Mouse (Mus musculus): Measurements from ENCODE around the gene Gm9837. TPM values are rescaled to one million over a fixed set of nuclear protein-coding genes. Genes with fewer than 3 reads are reported as not detected.
A peak's percentile ranks its signal among the peaks of the same experiment; 100 is the strongest.

The Gm9837 gene
- polyA plus RNA-seq, 1 experiment from 2014 or later, result not detected

DNA sequence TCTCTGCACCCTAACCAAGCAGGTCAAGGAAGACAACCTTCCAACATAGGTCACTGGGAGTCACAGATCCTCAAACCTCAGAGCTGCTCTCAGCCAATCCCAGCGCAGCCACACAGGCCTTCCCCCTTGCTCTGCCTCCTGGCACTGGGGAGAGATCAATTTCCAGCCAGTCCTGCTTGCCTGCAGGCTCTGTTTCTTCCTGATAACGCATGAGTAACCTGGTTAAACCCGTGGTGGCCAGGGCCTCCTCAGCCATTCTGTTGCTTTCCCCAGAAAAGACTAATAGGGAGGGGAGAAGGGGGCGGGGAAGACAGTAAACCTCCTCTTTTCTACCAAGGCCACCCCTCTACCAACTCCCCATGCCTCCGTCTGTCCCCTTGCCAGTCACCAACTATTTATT lies 8.6 kb downstream of the Gm9837 start:
- H3K4me3 ChIP-seq (ENCODE audit: low read depth, low read length), result no peak overlapping the region
- H3K36me3 ChIP-seq (ENCODE audit: insufficient read depth, low read length), result no peaks in the 10 kb centered on the region
- no peak overlapping the region for H3K27ac ChIP-seq (ENCODE audit: low read length)
- WGBS, result 44% methylated on average over 5 of the region's 5 CpGs
- no peaks in the 10 kb centered on the region for H3K9me3 ChIP-seq (ENCODE audit: low read length)
- ATAC-seq, result no peak
- H3K9ac ChIP-seq (replicated peaks; ENCODE audit: low read depth), result no peak overlapping the region
- peaks cover 12% of the 10 kb centered on the region; the same call in 1 of the 2 replicates for H3K4me1 ChIP-seq (ENCODE audit: insufficient read depth, low read depth, low read length)
- no peak for DNase-seq (ENCODE audit: low spot score)
- H3K4me2 ChIP-seq (replicated peaks; ENCODE audit: low read depth, low read length), result no peak overlapping the region
- TF ChIP-seq EP300 (IDR thresholded peaks at IDR 0.05) (no peak), CTCF (IDR thresholded peaks at IDR 0.05) (no peak)
- peaks cover 26% of the 10 kb centered on the region for H3K27me3 ChIP-seq (replicated peaks; ENCODE audit: insufficient read depth, low read length)

DNA sequence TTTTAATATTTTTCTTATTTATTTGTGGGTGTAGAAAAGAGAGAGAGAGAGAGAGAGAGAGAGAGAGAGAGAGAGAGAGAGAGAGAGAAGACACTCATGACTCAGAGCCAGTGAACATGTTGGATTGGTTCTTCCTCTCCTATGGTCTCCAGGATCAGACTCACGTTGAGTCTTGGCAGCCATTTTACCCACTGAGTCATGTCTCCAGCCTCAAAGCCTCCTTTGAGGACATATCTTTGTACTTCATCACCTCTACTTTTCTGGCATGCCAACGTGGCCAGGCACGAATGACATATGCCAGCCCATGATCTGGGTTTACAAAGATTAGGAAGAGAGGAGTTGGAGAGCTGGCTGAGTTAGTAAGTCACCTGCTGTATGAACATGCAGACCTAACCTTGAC lies 10.1 kb downstream of the Gm9837 start:
- 69% methylated on average over 3 of the region's 3 CpGs for WGBS
- Histone ChIP-seq H3K4me2 (replicated peaks; ENCODE audit: low read depth, low read length) (no peak overlapping the region), H3K9ac (replicated peaks; ENCODE audit: low read depth) (no peak overlapping the region), H3K4me1 (ENCODE audit: insufficient read depth, low read depth, low read length) (peaks cover 8% of the 10 kb centered on the region; the same call in 1 of the 2 replicates), H3K27me3 (replicated peaks; ENCODE audit: insufficient read depth, low read length) (peaks cover 14% of the 10 kb centered on the region), H3K36me3 (ENCODE audit: insufficient read depth, low read length) (no peaks in the 10 kb centered on the region), H3K9me3 (ENCODE audit: low read length) (no peaks in the 10 kb centered on the region), H3K4me3 (ENCODE audit: low read depth, low read length) (no peak overlapping the region), H3K27ac (ENCODE audit: low read length) (no peak overlapping the region)
- TF ChIP-seq EP300 (IDR thresholded peaks at IDR 0.05) (no peak), CTCF (IDR thresholded peaks at IDR 0.05) (no peak)
- DNase-seq (ENCODE audit: low spot score) (no peak), ATAC-seq (no peak)

DNA sequence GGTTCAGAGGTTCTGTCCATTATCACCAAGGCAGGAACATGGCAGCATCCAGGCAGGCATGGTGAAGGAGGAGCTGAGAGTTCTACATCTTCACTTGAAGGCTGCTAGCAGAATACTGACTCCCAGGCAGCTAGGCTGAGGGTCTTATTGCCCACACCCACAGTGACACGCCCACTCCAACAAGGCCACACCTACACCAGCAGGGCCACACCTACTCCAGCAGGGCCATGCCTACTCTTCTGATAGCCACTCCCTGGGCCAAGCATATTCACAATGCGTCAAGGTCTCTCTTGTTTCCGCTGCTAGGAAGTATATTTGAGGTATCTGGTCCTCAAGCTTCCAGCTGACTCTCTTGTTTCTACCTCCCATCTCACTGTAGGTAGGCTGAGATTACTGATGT lies 11.3 kb downstream of the Gm9837 start:
- 55% methylated on average over 3 of the region's 3 CpGs for WGBS
- no peaks in the 10 kb centered on the region for H3K36me3 ChIP-seq (ENCODE audit: insufficient read depth, low read length)
- H3K9ac ChIP-seq (replicated peaks; ENCODE audit: low read depth), result no peak overlapping the region
- no peaks in the 10 kb centered on the region for H3K9me3 ChIP-seq (ENCODE audit: low read length)
- H3K27me3 ChIP-seq (replicated peaks; ENCODE audit: insufficient read depth, low read length), result peaks cover 12% of the 10 kb centered on the region
- DNase-seq (ENCODE audit: low spot score) (no peak), ATAC-seq (no peak)
- no peak overlapping the region for H3K27ac ChIP-seq (ENCODE audit: low read length)
- H3K4me3 ChIP-seq (ENCODE audit: low read depth, low read length), result no peak overlapping the region
- peaks cover 8% of the 10 kb centered on the region; the same call in 1 of the 2 replicates for H3K4me1 ChIP-seq (ENCODE audit: insufficient read depth, low read depth, low read length)
- no peak for TF ChIP-seq EP300 (IDR thresholded peaks at IDR 0.05)
- no peak for TF ChIP-seq CTCF (IDR thresholded peaks at IDR 0.05)
- no peak overlapping the region for H3K4me2 ChIP-seq (replicated peaks; ENCODE audit: low read depth, low read length)

DNA sequence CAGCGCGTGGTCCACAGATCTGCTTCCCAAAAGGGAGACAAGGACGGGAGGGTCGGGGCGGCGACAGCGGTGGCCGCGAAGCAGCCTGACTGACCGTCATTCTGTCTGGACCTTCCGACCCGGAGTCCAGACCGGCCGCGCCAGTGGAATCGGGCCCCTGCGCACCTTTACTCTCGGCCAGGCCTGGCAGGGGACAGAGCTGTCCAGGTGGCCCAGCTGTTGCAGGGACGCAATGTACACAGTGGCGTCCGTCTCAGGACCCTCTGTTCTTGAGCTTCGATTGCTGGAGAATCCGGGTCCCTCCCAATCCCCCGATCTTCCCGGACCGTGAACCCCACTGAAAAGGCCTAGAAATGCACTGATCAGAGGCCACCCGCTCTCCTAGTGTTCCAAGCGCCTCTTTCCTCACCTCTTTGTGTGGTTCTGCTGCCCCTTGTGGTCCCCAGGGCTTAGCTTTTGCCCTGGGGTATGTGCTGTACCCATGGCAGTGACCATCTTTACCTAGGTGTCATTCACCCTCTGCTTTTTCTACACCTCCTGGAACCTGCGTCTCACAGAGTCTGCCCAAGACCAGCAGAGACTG lies 12.8 kb downstream of the Gm9837 start:
- DNase-seq (ENCODE audit: low spot score) (no peak), ATAC-seq (peak; percentile 42)
- H3K9ac ChIP-seq (replicated peaks; ENCODE audit: low read depth), result 0 out of 2 replicates have a peak overlapping the region, but pooled peaks have one; percentile 23
- peak overlapping the region; percentile 91 for H3K4me2 ChIP-seq (replicated peaks; ENCODE audit: low read depth, low read length)
- WGBS, result 8% methylated on average over 28 of the region's 29 CpGs
- H3K4me1 ChIP-seq (ENCODE audit: insufficient read depth, low read depth, low read length), result no peaks in the 10 kb centered on the region
- peak overlapping the region; percentile 49 for H3K4me3 ChIP-seq (ENCODE audit: low read depth, low read length)
- TF ChIP-seq EP300 (IDR thresholded peaks at IDR 0.05), result no peak
- peak; percentile 55 for TF ChIP-seq CTCF (IDR thresholded peaks at IDR 0.05)
- H3K36me3 ChIP-seq (ENCODE audit: insufficient read depth, low read length), result no peaks in the 10 kb centered on the region
- H3K9me3 ChIP-seq (ENCODE audit: low read length), result no peaks in the 10 kb centered on the region
- 0 out of 2 replicates have a peak overlapping the region, but pooled peaks have one; percentile 10 for H3K27ac ChIP-seq (ENCODE audit: low read length)
- 0 out of 2 replicates have a peak, but pooled peaks cover 3% of the 10 kb centered on the region for H3K27me3 ChIP-seq (replicated peaks; ENCODE audit: insufficient read depth, low read length)

DNA sequence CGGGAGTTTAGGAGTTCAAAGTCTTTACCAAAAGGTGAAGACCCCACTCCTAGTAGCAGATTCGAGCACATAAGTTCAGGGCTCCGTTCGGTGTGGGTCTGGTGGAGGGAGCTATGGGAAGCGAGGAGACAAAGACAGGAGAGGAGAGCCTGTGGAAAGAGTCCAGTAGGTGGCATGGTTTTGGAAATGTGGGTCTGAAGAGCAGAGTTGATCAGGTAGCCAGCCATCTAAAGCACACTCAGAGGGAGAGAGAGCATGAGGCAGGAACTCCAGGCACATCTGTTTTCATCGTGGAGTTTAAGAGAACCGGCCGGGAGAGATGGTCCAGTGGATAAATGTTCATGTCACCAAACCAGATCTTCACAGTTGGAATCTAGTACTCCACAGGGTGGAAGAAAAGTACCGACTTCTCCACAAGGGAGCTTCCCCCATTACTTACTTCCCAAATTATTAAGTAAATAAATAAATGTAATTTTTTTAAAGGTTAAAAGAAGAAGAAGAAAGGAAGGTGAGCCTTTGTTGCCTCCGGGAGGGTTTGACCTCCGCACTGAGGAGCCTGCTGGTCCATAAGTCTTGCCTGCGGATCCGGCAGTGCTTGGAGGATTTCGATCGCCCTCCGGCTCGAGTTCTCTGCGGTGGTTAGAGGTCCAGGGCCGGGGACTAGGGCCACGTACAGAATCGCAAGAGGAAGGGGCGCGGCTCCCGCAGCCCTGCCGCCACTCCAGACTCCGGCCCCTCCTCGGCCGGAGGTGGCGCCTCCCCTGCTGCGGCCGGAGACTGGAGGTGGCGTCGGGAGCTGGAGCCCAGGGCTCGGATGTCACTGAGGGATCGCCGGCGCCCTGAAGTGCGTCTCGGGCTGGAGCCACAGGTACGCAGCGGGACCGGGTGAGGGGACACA lies 13.6 kb downstream of the Gm9837 start, which contains the start of the genes Gm10447 and Shroom1:
Gm10447 (minus strand) TSS at position 637 of the 898 bp plus-strand sequence.
Shroom1 (plus strand) TSS at position 732 of the 898 bp plus-strand sequence.
- H3K36me3 ChIP-seq (ENCODE audit: insufficient read depth, low read length), result no peaks in the 10 kb centered on the region
- H3K4me2 ChIP-seq (replicated peaks; ENCODE audit: low read depth, low read length), result peak within 1 kb of the TSS; percentile 91
- ATAC-seq (peak; percentile 95), DNase-seq (ENCODE audit: low spot score) (peak; percentile 86)
- 3% methylated on average over 42 of the region's 42 CpGs for WGBS
- no peaks in the 10 kb centered on the region for H3K27me3 ChIP-seq (replicated peaks; ENCODE audit: insufficient read depth, low read length)
- TF ChIP-seq EP300 (IDR thresholded peaks at IDR 0.05), result no peak
- TF ChIP-seq CTCF (IDR thresholded peaks at IDR 0.05), result peak; percentile 56
- peak within 1 kb of the TSS; percentile 49 for H3K4me3 ChIP-seq (ENCODE audit: low read depth, low read length)
- H3K27ac ChIP-seq (ENCODE audit: low read length), result peak within 1 kb of the TSS; percentile 10; the same call in 1 of the 2 replicates
- H3K9me3 ChIP-seq (ENCODE audit: low read length), result no peaks in the 10 kb centered on the region
- no peaks in the 10 kb centered on the region for H3K4me1 ChIP-seq (ENCODE audit: insufficient read depth, low read depth, low read length)
- 0 out of 2 replicates have a peak within 1 kb of the TSS, but pooled peaks have one; percentile 23 for H3K9ac ChIP-seq (replicated peaks; ENCODE audit: low read depth)

DNA sequence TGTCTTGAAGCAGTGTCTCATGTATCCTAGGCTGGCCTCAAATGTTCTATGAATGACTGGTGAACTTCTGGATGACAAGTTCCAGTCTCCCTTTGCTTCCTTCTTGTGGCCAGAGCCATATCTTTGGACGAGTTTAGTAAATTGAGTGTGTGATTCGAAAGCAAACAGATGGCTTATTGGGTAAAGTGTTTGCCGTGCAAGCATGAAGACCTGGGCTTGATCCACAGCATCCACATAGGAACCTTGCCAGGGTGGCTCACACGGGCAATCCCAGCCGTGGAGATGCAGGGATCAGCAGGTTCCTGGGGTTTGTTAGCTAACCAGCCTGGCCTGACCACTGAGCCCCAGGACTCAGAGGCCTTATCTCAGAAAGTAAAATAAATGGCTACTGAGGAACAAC lies 17.2 kb downstream of the Gm9837 start:
- Histone ChIP-seq H3K36me3 (ENCODE audit: insufficient read depth, low read length) (no peaks in the 10 kb centered on the region), H3K27ac (ENCODE audit: low read length) (no peak overlapping the region), H3K4me2 (replicated peaks; ENCODE audit: low read depth, low read length) (no peak overlapping the region), H3K27me3 (replicated peaks; ENCODE audit: insufficient read depth, low read length) (no peaks in the 10 kb centered on the region), H3K4me3 (ENCODE audit: low read depth, low read length) (no peak overlapping the region), H3K9me3 (ENCODE audit: low read length) (no peaks in the 10 kb centered on the region), H3K9ac (replicated peaks; ENCODE audit: low read depth) (no peak overlapping the region), H3K4me1 (ENCODE audit: insufficient read depth, low read depth, low read length) (0 out of 2 replicates have a peak, but pooled peaks cover 2% of the 10 kb centered on the region)
- WGBS, result 65% methylated on average over 5 of the region's 5 CpGs
- TF ChIP-seq EP300 (IDR thresholded peaks at IDR 0.05) (no peak), CTCF (IDR thresholded peaks at IDR 0.05) (no peak)
- ATAC-seq, result no peak
- DNase-seq (ENCODE audit: low spot score), result no peak
